Mouse (Mus musculus) bone marrow macrophage, adult 2 months (primary cell): ENCODE measurements around the gene Gdf2.

ENCODE experiments used
- CTCF ChIP-seq: IDR thresholded peaks from 2 replicates; pipeline ENCODE4 v1.5.1; 2012; ENCODE audit warnings: low read depth, mild to moderate bottlenecking, low read length, moderate library complexity
- POLR2A ChIP-seq: IDR thresholded peaks from 2 replicates; pipeline ENCODE4 v1.6.1; 2012; ENCODE audit warnings: mild to moderate bottlenecking, low read depth, low read length, borderline replicate concordance

DNA sequence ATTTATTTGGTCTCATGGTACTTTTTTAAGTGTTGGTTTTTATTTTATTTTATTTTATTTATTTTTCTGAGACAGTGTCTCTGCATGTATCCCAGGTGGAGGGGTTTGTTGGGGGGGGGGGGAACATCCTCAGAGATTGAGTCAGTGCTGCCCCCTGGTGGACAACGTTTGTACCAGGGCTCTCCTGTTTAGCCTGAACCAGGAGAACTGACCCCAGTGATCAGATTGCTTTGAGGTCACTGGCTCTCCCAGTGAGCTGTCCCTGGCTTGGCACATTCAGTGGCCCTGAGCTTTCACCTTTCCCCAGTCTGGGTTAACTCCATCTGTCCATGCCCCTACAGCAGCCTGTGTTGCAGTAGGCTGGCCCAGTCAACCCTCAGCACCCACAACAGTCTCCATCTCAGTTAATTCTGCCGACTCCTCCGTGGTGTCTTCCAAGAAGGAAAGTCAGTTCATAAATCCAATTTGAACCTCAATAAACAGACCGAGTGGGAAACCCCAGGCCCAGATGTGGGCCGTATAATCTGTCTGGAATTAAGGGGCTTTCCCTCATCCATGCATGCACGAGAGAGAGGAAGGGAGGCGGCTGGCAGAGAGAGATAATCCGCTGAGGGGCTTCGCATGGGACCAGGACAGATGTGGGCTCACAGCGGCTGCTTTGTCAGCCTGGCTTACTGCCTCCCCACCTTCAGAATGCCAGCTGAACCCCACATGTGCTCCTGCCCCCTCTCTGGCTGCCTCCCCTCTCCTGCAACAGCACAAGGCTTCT lies 7.7 kb upstream of the Gdf2 start:
- peak; percentile 41 for TF ChIP-seq CTCF
- no peak for TF ChIP-seq POLR2A
